Mouse (Mus musculus) bone marrow, adult 2 months (tissue): ENCODE measurements around the gene Efcab11.

Experiments
- CTCF ChIP-seq: fragments of 200-500 bp; IDR thresholded peaks from 2 replicates; pipeline ENCODE4 v1.5.1; 2011; ENCODE audit warnings: low read length, control low read depth; ENCODE audit not compliant: control insufficient read depth, insufficient read depth
- POLR2A ChIP-seq: fragments of 200-500 bp; IDR thresholded peaks from 2 replicates; pipeline ENCODE4 v1.6.1; 2011; ENCODE audit warnings: low read depth, mild to moderate bottlenecking, control low read depth, low read length, borderline replicate concordance; ENCODE audit not compliant: control insufficient read depth

- TF ChIP-seq POLR2A = no peak
- TF ChIP-seq CTCF = no peak
These were observed 62.8 kb downstream of the Efcab11 start for GRCm38 (mm10) chr12:99821309-99821934.
